Mouse (Mus musculus) ES-Bruce4 (cell line): ENCODE data around the gene Kank1.

Experiments used
- CTCF ChIP-seq: IDR thresholded peaks from one replicate; pipeline ENCODE4 v1.8.1; 2011; ENCODE audit warnings: low read depth, low read length
- POLR2A ChIP-seq: IDR thresholded peaks from one replicate; pipeline ENCODE4 v1.8.1; 2011; ENCODE audit warnings: low read length; ENCODE audit not compliant: insufficient read depth

DNA sequence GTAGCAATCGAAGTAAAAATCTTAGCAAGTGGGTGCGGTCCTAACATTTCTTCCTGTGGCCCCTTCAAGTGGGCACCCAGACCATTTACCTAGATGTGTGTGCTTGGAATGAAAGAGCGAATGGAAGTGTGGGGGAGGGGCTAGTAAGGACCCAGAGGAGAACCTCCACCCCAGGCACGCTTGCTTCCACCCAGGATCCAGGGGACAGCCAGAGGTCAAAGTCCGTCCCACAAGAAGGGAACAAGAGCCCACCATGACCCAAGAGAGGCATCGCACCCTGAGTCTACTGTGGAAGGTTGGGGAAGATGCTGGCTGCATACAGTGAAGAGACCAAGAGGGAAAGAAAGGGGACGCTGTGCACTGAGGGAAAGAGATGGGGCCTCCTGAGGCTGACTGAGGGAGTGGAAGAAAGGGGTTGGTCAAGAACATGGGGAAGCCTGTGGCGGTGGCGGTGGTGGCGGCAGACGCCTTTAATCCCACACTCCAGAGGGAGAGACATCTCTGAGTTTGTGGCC is 28.1 kb upstream of the Kank1 start:
- TF ChIP-seq CTCF (no peak), POLR2A (no peak)
